Mouse (Mus musculus): ENCODE measurements at regions not wholly inside any gene's neighbourhood (a gene's known extent, or its start where the extent isn't known, plus 50 kb on each side); places are given as distances from the start of the nearest gene placed in this dataset.

GRCm38 (mm10) chr6:50974961-50975360, 320.7 kb upstream of the Npvf start:
- WGBS, result 65% methylated on average over 1 of the region's 1 CpGs
- no peaks in the 10 kb centered on the region; the same call in 1 of the 2 replicates for H3K4me1 ChIP-seq (ENCODE audit: control insufficient read depth, insufficient read depth, low read length)
- TF ChIP-seq POLR2A (IDR thresholded peaks at IDR 0.05; ENCODE audit: borderline replicate concordance, control insufficient read depth, low read depth, low read length) (no peak), CTCF (IDR thresholded peaks at IDR 0.05; ENCODE audit: control insufficient read depth, insufficient read depth, low read length) (no peak)
- no peak overlapping the region for H3K4me3 ChIP-seq (replicated peaks; ENCODE audit: control insufficient read depth, low read depth, low read length)
- no peak overlapping the region for H3K27ac ChIP-seq (ENCODE audit: control insufficient read depth, insufficient read depth, low read depth, low read length, poor library complexity)

GRCm38 (mm10) chr6:50976973-50977372, 322.7 kb upstream of the Npvf start:
- Histone ChIP-seq H3K27ac (ENCODE audit: control insufficient read depth, insufficient read depth, low read depth, low read length, poor library complexity) (no peak overlapping the region), H3K4me1 (ENCODE audit: control insufficient read depth, insufficient read depth, low read length) (no peaks in the 10 kb centered on the region; the same call in 1 of the 2 replicates), H3K4me3 (replicated peaks; ENCODE audit: control insufficient read depth, low read depth, low read length) (no peak overlapping the region)
- 84% methylated on average over 7 of the region's 7 CpGs for WGBS
- TF ChIP-seq POLR2A (IDR thresholded peaks at IDR 0.05; ENCODE audit: borderline replicate concordance, control insufficient read depth, low read depth, low read length), result no peak
- TF ChIP-seq CTCF (IDR thresholded peaks at IDR 0.05; ENCODE audit: control insufficient read depth, insufficient read depth, low read length), result no peak

- Histone ChIP-seq H3K4me1 (ENCODE audit: control insufficient read depth, insufficient read depth, low read length) (no peaks in the 10 kb centered on the region; the same call in 1 of the 2 replicates), H3K4me3 (replicated peaks; ENCODE audit: control insufficient read depth, low read depth, low read length) (no peak overlapping the region), H3K27ac (ENCODE audit: control insufficient read depth, insufficient read depth, low read depth, low read length, poor library complexity) (no peak overlapping the region)
- TF ChIP-seq POLR2A (IDR thresholded peaks at IDR 0.05; ENCODE audit: borderline replicate concordance, control insufficient read depth, low read depth, low read length) (no peak), CTCF (IDR thresholded peaks at IDR 0.05; ENCODE audit: control insufficient read depth, insufficient read depth, low read length) (no peak)
- WGBS, result 71% methylated on average over 8 of the region's 8 CpGs
Measured at GRCm38 (mm10) chr6:50977381-50977780, 323.1 kb upstream of the Npvf start.

- no peak for TF ChIP-seq POLR2A (IDR thresholded peaks at IDR 0.05; ENCODE audit: borderline replicate concordance, control insufficient read depth, low read depth, low read length)
- no peak for TF ChIP-seq CTCF (IDR thresholded peaks at IDR 0.05; ENCODE audit: control insufficient read depth, insufficient read depth, low read length)
- no peak overlapping the region for H3K27ac ChIP-seq (ENCODE audit: control insufficient read depth, insufficient read depth, low read depth, low read length, poor library complexity)
- no peaks in the 10 kb centered on the region; the same call in 1 of the 2 replicates for H3K4me1 ChIP-seq (ENCODE audit: control insufficient read depth, insufficient read depth, low read length)
- 69% methylated on average over 4 of the region's 4 CpGs for WGBS
- no peak overlapping the region for H3K4me3 ChIP-seq (replicated peaks; ENCODE audit: control insufficient read depth, low read depth, low read length)
Measured at GRCm38 (mm10) chr6:50978016-50978415, 323.8 kb upstream of the Npvf start.

GRCm38 (mm10) chr6:50978571-50978970, 324.3 kb upstream of the Npvf start:
- WGBS, result 54% methylated on average over 3 of the region's 3 CpGs
- Histone ChIP-seq H3K4me3 (replicated peaks; ENCODE audit: control insufficient read depth, low read depth, low read length) (no peak overlapping the region), H3K27ac (ENCODE audit: control insufficient read depth, insufficient read depth, low read depth, low read length, poor library complexity) (no peak overlapping the region), H3K4me1 (ENCODE audit: control insufficient read depth, insufficient read depth, low read length) (no peaks in the 10 kb centered on the region; the same call in 1 of the 2 replicates)
- TF ChIP-seq POLR2A (IDR thresholded peaks at IDR 0.05; ENCODE audit: borderline replicate concordance, control insufficient read depth, low read depth, low read length) (no peak), CTCF (IDR thresholded peaks at IDR 0.05; ENCODE audit: control insufficient read depth, insufficient read depth, low read length) (no peak)

GRCm38 (mm10) chr6:50979764-50980163, 325.5 kb upstream of the Npvf start:
- Histone ChIP-seq H3K27ac (ENCODE audit: control insufficient read depth, insufficient read depth, low read depth, low read length, poor library complexity) (no peak overlapping the region), H3K4me1 (ENCODE audit: control insufficient read depth, insufficient read depth, low read length) (no peaks in the 10 kb centered on the region; the same call in 1 of the 2 replicates), H3K4me3 (replicated peaks; ENCODE audit: control insufficient read depth, low read depth, low read length) (no peak overlapping the region)
- 68% methylated on average over 1 of the region's 1 CpGs for WGBS
- TF ChIP-seq CTCF (IDR thresholded peaks at IDR 0.05; ENCODE audit: control insufficient read depth, insufficient read depth, low read length) (no peak), POLR2A (IDR thresholded peaks at IDR 0.05; ENCODE audit: borderline replicate concordance, control insufficient read depth, low read depth, low read length) (no peak)

- no peaks in the 10 kb centered on the region; the same call in 1 of the 2 replicates for H3K4me1 ChIP-seq (ENCODE audit: control insufficient read depth, insufficient read depth, low read length)
- 73% methylated on average over 4 of the region's 4 CpGs for WGBS
Measured at GRCm38 (mm10) chr6:50980311-50980710, 326.1 kb upstream of the Npvf start.

GRCm38 (mm10) chr6:50981702-50982309, 327.6 kb upstream of the Npvf start:
- WGBS, result 77% methylated on average over 7 of the region's 7 CpGs
- no peak overlapping the region for H3K27ac ChIP-seq (ENCODE audit: control insufficient read depth, insufficient read depth, low read depth, low read length, poor library complexity)

More at GRCm38 (mm10) chr6:50980311-50980710, 326.1 kb upstream of the Npvf start:
- Histone ChIP-seq H3K27ac (ENCODE audit: control insufficient read depth, insufficient read depth, low read depth, low read length, poor library complexity) (no peak overlapping the region), H3K4me3 (replicated peaks; ENCODE audit: control insufficient read depth, low read depth, low read length) (no peak overlapping the region)
- no peak for TF ChIP-seq CTCF (IDR thresholded peaks at IDR 0.05; ENCODE audit: control insufficient read depth, insufficient read depth, low read length)
- no peak for TF ChIP-seq POLR2A (IDR thresholded peaks at IDR 0.05; ENCODE audit: borderline replicate concordance, control insufficient read depth, low read depth, low read length)

More at GRCm38 (mm10) chr6:50981702-50982309, 327.6 kb upstream of the Npvf start:
- Histone ChIP-seq H3K4me3 (replicated peaks; ENCODE audit: control insufficient read depth, low read depth, low read length) (no peak overlapping the region), H3K4me1 (ENCODE audit: control insufficient read depth, insufficient read depth, low read length) (no peaks in the 10 kb centered on the region; the same call in 1 of the 2 replicates)
- TF ChIP-seq POLR2A (IDR thresholded peaks at IDR 0.05; ENCODE audit: borderline replicate concordance, control insufficient read depth, low read depth, low read length) (no peak), CTCF (IDR thresholded peaks at IDR 0.05; ENCODE audit: control insufficient read depth, insufficient read depth, low read length) (no peak)

All from bone marrow, adult 2 months (tissue).